8 mouse cellular contexts compared by ENCODE assay signal in the genomic region with DNA sequence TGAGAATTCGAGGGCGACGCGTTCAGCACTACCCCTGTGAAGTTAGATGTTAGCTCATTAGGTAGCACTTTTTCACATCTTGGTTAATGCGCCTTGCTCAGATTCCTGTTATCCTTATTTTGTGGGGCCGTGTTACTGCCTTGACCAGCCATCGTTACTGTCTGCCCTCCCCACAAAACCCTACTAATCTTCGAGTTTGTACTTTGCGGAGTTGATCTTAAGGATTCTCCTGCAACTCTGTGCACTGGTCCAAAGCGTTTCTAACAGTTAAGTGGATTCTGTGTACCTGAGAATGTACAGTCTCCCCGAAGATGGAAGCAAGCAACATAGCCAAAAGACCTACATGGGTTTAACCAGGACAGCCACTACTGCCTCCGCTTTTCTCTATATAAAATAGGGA.
DNase-seq lines count a peak whose midpoint lies in the region; ATAC-seq and TF ChIP-seq lines count a peak whose summit lies in the region.

No protein-coding gene starts in this region.

- no peaks in the 10 kb centered on the region for H3K9me3 ChIP-seq in heart, postnatal 0 days (replicated peaks; ENCODE audit: control insufficient read depth, low read length)
- no peaks in the 10 kb centered on the region for H3K9me3 ChIP-seq in hindbrain, embryonic 15.5 days
- H3K9me3 ChIP-seq in midbrain, embryonic 14.5 days (ENCODE audit: control insufficient read depth, low read length) = no peaks in the 10 kb centered on the region

- peaks cover 26% of the 10 kb centered on the region for H3K4me1 ChIP-seq in heart, postnatal 0 days (ENCODE audit: control insufficient read depth, insufficient read depth)
- peaks cover 2% of the 10 kb centered on the region; the same call in 1 of the 2 replicates for H3K4me1 ChIP-seq in cortical plate, adult 2 months (ENCODE audit: control insufficient read depth, insufficient read depth, low read length)
- H3K4me1 ChIP-seq in hindbrain, embryonic 15.5 days (replicated peaks) = peaks cover 29% of the 10 kb centered on the region
- peaks cover 26% of the 10 kb centered on the region for H3K4me1 ChIP-seq in midbrain, embryonic 14.5 days (ENCODE audit: control insufficient read depth, insufficient read depth, low read length)

- H3K4me3 ChIP-seq in heart, postnatal 0 days (ENCODE audit: low read depth, low read length) = peak overlapping the region; percentile 98
- H3K4me3 ChIP-seq in cortical plate, adult 2 months (ENCODE audit: insufficient read depth, low read length) = peak overlapping the region; percentile 61; the same call in 1 of the 2 replicates
- peak overlapping the region; percentile 82 for H3K4me3 ChIP-seq in hindbrain, embryonic 15.5 days
- H3K4me3 ChIP-seq in midbrain, embryonic 14.5 days (replicated peaks; ENCODE audit: low read depth, low read length) = peak overlapping the region; percentile 82

- DNase-seq in heart, postnatal 0 days (ENCODE audit: low spot score) = no peak
- DNase-seq in heart, postnatal 10 days = no peak
- no peak for DNase-seq in midbrain, embryonic 14.5 days
- no peak for DNase-seq in embryo, embryonic 11 days
- no peak for DNase-seq in adrenal gland, postnatal 14 days
- no peak for DNase-seq in spleen, adult 12 weeks (ENCODE audit: low spot score)

- TF ChIP-seq EP300 in heart, postnatal 0 days (IDR thresholded peaks at IDR 0.05; ENCODE audit: low read depth) = no peak

- H3K36me3 ChIP-seq in heart, postnatal 0 days (replicated peaks; ENCODE audit: control insufficient read depth, insufficient read depth, low read length) = 0 out of 2 replicates have a peak, but pooled peaks cover 3% of the 10 kb centered on the region
- no peaks in the 10 kb centered on the region for H3K36me3 ChIP-seq in hindbrain, embryonic 15.5 days
- H3K36me3 ChIP-seq in midbrain, embryonic 14.5 days (ENCODE audit: control insufficient read depth, insufficient read depth, low read length) = no peaks in the 10 kb centered on the region

- H3K27me3 ChIP-seq in heart, postnatal 0 days (ENCODE audit: control insufficient read depth, insufficient read depth, low read length) = no peaks in the 10 kb centered on the region
- H3K27me3 ChIP-seq in hindbrain, embryonic 15.5 days = no peaks in the 10 kb centered on the region
- H3K27me3 ChIP-seq in midbrain, embryonic 14.5 days (ENCODE audit: control insufficient read depth, insufficient read depth, low read length) = no peaks in the 10 kb centered on the region

- H3K9ac ChIP-seq in heart, postnatal 0 days (replicated peaks; ENCODE audit: low read depth, low read length) = peak overlapping the region; percentile 94
- H3K9ac ChIP-seq in hindbrain, embryonic 15.5 days = peak overlapping the region; percentile 54; the same call in 1 of the 2 replicates
- H3K9ac ChIP-seq in midbrain, embryonic 14.5 days (replicated peaks; ENCODE audit: low read length) = peak overlapping the region; percentile 94; the same call in 1 of the 2 replicates

- H3K4me2 ChIP-seq in heart, postnatal 0 days (ENCODE audit: low read depth, low read length) = peak overlapping the region; percentile 85
- peak overlapping the region; percentile 75 for H3K4me2 ChIP-seq in hindbrain, embryonic 15.5 days
- peak overlapping the region; percentile 71 for H3K4me2 ChIP-seq in midbrain, embryonic 14.5 days (ENCODE audit: low read length)

- no peak for TF ChIP-seq CTCF in heart, postnatal 0 days (IDR thresholded peaks at IDR 0.05; ENCODE audit: low read depth)
- TF ChIP-seq CTCF in cortical plate, adult 2 months (IDR thresholded peaks at IDR 0.05; ENCODE audit: extremely low read depth, insufficient read depth, low read length) = no peak

- TF ChIP-seq POLR2A in cortical plate, adult 2 months (IDR thresholded peaks at IDR 0.05; ENCODE audit: extremely low read depth, insufficient read depth, low read length) = no peak

- no peak for ATAC-seq in heart, postnatal 0 days (ENCODE audit: insufficient read depth, low read depth)
- no peak for ATAC-seq in hindbrain, embryonic 15.5 days (ENCODE audit: low FRiP score, low read depth)
- ATAC-seq in midbrain, embryonic 14.5 days (ENCODE audit: low FRiP score, low TSS enrichment) = no peak

- intact Hi-C loops in heart, postnatal 10 days (cut with DNase I) = no loop called here

- H3K27ac ChIP-seq in heart, postnatal 0 days (ENCODE audit: low read depth) = peak overlapping the region; percentile 89
- H3K27ac ChIP-seq in cortical plate, adult 2 months (ENCODE audit: insufficient read depth, low read length) = no peak overlapping the region
- H3K27ac ChIP-seq in hindbrain, embryonic 15.5 days (replicated peaks) = peak overlapping the region; percentile 91; the same call in 1 of the 2 replicates
- peak overlapping the region; percentile 96; the same call in 1 of the 2 replicates for H3K27ac ChIP-seq in midbrain, embryonic 14.5 days (replicated peaks; ENCODE audit: low read depth, low read length)

- 18% methylated on average over 12 of the region's 12 CpGs for WGBS in heart, postnatal 0 days
- 21% methylated on average over 12 of the region's 12 CpGs for WGBS in hindbrain, embryonic 15.5 days
- WGBS in midbrain, embryonic 14.5 days = 14% methylated on average over 12 of the region's 12 CpGs
